Mouse (Mus musculus): ENCODE data around the gene Timp1. TPM values are rescaled to one million over a fixed set of nuclear protein-coding genes. Genes with fewer than 3 reads are reported as not detected.

Gene Timp1
- total and polyA plus RNA-seq, 2 experiments from 2014 or later = 2.6 to 3.0 TPM

DNA sequence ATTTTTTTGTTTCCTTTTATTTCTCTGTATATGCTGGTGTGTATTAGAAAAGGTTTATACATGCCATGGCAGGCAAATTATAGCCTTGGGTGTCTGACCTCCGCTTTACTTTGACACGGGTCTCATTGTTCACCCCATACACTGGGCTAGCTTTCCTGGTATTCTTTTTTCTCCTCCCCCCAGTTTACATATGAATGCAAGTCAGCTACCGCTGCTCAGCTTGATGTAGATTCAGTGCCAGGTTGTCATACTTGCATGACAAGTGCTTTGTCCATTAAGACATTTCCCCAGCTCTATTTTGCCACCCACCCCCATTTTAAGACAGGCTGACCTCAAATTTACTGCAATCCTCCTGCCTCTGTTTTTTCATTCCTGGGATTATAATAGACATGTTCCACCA is 5.3 kb downstream of the Timp1 start:
- DNase-seq (no peak), ATAC-seq (0 out of 2 replicates have a peak, but pooled peaks have one; percentile 16)
- Histone ChIP-seq H3K27ac (ENCODE audit: low read depth, low read length) (no peak overlapping the region), H3K36me3 (ENCODE audit: insufficient read depth) (no peaks in the 10 kb centered on the region), H3K9ac (no peak overlapping the region), H3K9me3 (ENCODE audit: low read length) (no peaks in the 10 kb centered on the region), H3K4me2 (ENCODE audit: low read depth) (no peak overlapping the region), H3K27me3 (ENCODE audit: insufficient read depth, low read length) (no peaks in the 10 kb centered on the region), H3K4me3 (ENCODE audit: low read depth, low read length) (no peak overlapping the region), H3K4me1 (ENCODE audit: insufficient read depth) (no peaks in the 10 kb centered on the region)
- WGBS = 25% methylated on average over 3 of the region's 3 CpGs
- no peak for TF ChIP-seq CTCF (IDR thresholded peaks at IDR 0.05; ENCODE audit: low read depth)

DNA sequence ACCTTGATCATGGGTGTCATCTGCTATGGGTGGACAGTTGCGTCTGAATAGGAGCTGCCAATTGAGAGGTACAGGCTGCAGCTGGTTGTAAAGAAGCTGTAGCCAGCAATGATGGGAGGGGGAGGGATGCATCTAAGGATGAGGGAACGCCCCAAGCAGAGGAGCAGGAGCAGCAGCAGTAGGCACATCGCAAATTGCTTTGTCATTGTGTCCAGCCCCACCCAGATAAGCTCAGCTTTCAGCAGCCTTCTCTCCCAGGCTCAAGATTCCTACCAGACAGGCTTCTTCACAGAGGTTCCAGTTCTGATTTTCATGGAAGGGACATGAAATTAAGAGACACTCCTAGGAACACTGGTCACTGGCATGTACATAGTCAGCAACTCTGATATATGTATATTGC is 40.1 kb downstream of the Timp1 start:
- WGBS = 42% methylated on average over 3 of the region's 3 CpGs
- ATAC-seq = no peak

DNA sequence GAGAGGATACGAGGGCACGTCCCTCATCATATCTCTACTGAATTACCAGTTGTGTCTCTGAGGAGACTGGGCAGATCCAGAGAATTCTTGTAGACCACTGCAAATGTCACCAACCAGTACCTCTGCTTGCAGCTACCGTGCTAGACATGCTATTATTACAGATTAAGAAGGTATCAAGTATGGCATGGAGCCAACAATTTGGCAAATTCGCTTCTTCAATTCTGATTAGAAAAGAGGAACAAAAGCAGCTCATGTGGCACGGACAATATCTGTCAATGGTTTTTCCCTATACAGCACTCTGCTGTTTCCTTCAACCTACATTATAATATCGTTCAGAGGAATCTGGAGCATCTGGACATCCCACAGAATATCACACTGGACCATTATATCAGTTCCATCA is 43.8 kb downstream of the Timp1 start:
- TF ChIP-seq CTCF (IDR thresholded peaks at IDR 0.05; ENCODE audit: low read depth) = no peak
- Histone ChIP-seq H3K4me2 (ENCODE audit: low read depth) (no peak overlapping the region), H3K9ac (no peak overlapping the region), H3K27ac (ENCODE audit: low read depth, low read length) (no peak overlapping the region), H3K4me1 (ENCODE audit: insufficient read depth) (no peaks in the 10 kb centered on the region), H3K9me3 (ENCODE audit: low read length) (no peaks in the 10 kb centered on the region), H3K36me3 (ENCODE audit: insufficient read depth) (no peaks in the 10 kb centered on the region), H3K4me3 (ENCODE audit: low read depth, low read length) (no peak overlapping the region), H3K27me3 (ENCODE audit: insufficient read depth, low read length) (no peaks in the 10 kb centered on the region)
- ATAC-seq (no peak), DNase-seq (no peak)
- WGBS = 82% methylated on average over 6 of the region's 6 CpGs

More for the DNA sequence above, 40.1 kb downstream of the Timp1 start:
- no peaks in the 10 kb centered on the region for H3K27me3 ChIP-seq (ENCODE audit: insufficient read depth, low read length)
- no peak for TF ChIP-seq CTCF (IDR thresholded peaks at IDR 0.05; ENCODE audit: low read depth)
- H3K27ac ChIP-seq (ENCODE audit: low read depth, low read length) = no peak overlapping the region
- H3K9me3 ChIP-seq (ENCODE audit: low read length) = no peaks in the 10 kb centered on the region
- H3K4me1 ChIP-seq (ENCODE audit: insufficient read depth) = no peaks in the 10 kb centered on the region
- no peak overlapping the region for H3K4me2 ChIP-seq (ENCODE audit: low read depth)
- no peak for DNase-seq
- no peak overlapping the region for H3K9ac ChIP-seq
- 0 out of 2 replicates have a peak, but pooled peaks cover 5% of the 10 kb centered on the region for H3K36me3 ChIP-seq (ENCODE audit: insufficient read depth)
- no peak overlapping the region for H3K4me3 ChIP-seq (ENCODE audit: low read depth, low read length)

DNA sequence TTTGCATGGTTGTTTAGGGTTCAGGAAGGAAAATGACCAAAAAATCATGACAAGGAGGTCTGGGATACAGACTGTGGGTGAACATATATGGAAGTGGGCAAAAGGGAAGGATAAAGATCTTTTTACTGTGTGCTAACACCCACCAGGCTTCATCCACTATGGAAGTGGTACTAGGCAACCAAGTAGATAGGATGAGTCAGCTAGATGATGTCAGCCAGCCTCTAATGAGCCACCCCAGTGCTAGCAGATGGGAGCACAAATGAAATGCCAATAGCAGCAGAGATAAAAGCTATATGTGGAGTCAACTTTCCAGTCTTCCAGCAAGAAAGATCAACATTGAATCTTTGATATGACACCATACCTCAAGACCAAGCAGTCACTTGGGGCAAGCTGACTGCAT is 45.1 kb downstream of the Timp1 start:
- no peak for TF ChIP-seq CTCF (IDR thresholded peaks at IDR 0.05; ENCODE audit: low read depth)
- Histone ChIP-seq H3K4me3 (ENCODE audit: low read depth, low read length) (no peak overlapping the region), H3K27ac (ENCODE audit: low read depth, low read length) (no peak overlapping the region), H3K4me1 (ENCODE audit: insufficient read depth) (no peaks in the 10 kb centered on the region), H3K9me3 (ENCODE audit: low read length) (no peaks in the 10 kb centered on the region), H3K27me3 (ENCODE audit: insufficient read depth, low read length) (no peaks in the 10 kb centered on the region), H3K36me3 (ENCODE audit: insufficient read depth) (no peaks in the 10 kb centered on the region), H3K4me2 (ENCODE audit: low read depth) (no peak overlapping the region), H3K9ac (no peak overlapping the region)
- ATAC-seq (no peak), DNase-seq (no peak)

DNA sequence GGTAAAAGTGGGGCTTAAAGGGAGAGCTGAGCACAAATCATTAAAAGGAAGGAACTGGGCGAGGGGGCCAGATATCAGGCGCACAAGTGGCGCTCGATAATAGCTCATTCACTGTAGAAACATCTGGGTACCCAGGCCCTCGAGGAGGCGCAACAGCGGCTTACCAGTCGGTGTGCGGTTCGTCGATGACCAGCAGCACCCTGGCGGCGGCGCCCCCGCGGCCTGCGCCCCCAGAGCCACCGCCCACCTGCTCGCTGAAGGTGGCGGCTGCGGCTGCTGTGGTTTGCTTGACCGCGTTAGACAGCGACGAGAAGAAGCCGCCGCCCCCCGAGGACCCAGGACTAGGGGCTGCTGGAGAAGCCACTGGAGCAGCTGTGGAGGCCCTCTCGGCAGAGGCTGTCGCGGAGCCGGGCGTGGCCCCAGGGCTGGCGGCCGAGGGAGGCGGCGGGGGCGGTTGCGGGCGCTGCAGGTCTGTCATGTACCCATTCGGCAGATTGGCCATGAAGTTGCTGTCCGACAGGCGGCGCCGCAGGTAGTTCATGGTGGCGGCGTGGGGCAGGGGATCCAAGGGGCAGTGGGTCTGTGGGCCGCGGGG is 50.4 kb downstream of the Timp1 start:
- Histone ChIP-seq H3K4me3 (ENCODE audit: low read depth, low read length) (peak overlapping the region; percentile 52), H3K27me3 (ENCODE audit: insufficient read depth, low read length) (no peaks in the 10 kb centered on the region), H3K9me3 (ENCODE audit: low read length) (no peaks in the 10 kb centered on the region), H3K9ac (peak overlapping the region; percentile 63), H3K27ac (ENCODE audit: low read depth, low read length) (peak overlapping the region; percentile 81), H3K4me2 (ENCODE audit: low read depth) (peak overlapping the region; percentile 54), H3K36me3 (ENCODE audit: insufficient read depth) (no peaks in the 10 kb centered on the region), H3K4me1 (ENCODE audit: insufficient read depth) (no peaks in the 10 kb centered on the region)
- DNase-seq (peak; percentile 10), ATAC-seq (peak; percentile 49)
- WGBS = 23% methylated on average over 44 of the region's 49 CpGs
- TF ChIP-seq CTCF (IDR thresholded peaks at IDR 0.05; ENCODE audit: low read depth) = peak; percentile 29; the same call in 1 of the 2 replicates

DNA sequence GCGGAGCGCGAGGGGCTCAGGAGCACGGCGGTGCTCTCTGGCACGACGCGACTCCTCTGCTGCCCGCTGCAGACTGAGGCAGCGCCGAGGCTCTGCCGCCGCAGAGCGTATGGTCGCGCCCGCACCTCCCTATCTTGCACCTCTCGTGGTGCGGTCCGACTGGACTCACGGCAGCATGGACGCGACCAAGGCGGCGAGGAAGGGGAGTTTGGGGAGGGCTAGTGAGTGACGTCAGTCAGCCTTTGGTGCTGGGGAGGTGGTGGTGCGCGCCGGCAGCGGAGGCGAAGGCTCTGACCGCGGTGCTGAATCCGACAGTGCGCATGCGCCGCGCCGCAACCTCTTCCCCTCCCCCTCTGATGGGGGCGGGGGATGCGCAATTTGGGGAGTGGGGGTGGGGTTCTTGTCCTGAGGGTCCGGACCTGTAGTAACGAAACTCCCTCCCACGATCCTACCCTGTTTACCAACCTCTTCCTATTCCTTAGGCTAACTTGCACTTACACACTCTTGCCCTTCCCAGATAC is 50.9 kb downstream of the Timp1 start, which contains the start of gene Syn1:
TSS of gene Syn1 (minus strand) at position 161 of the 521 bp plus-strand sequence.
- Histone ChIP-seq H3K9me3 (ENCODE audit: low read length) (no peaks in the 10 kb centered on the region), H3K27me3 (ENCODE audit: insufficient read depth, low read length) (no peaks in the 10 kb centered on the region), H3K27ac (ENCODE audit: low read depth, low read length) (peak within 1 kb of the TSS; percentile 81), H3K4me3 (ENCODE audit: low read depth, low read length) (peak within 1 kb of the TSS; percentile 52), H3K4me1 (ENCODE audit: insufficient read depth) (no peaks in the 10 kb centered on the region), H3K36me3 (ENCODE audit: insufficient read depth) (no peaks in the 10 kb centered on the region), H3K9ac (peak within 1 kb of the TSS; percentile 63), H3K4me2 (ENCODE audit: low read depth) (peak within 1 kb of the TSS; percentile 54)
- ATAC-seq (peak; percentile 96), DNase-seq (peak; percentile 94)
- 27% methylated on average over 43 of the region's 44 CpGs for WGBS
- TF ChIP-seq CTCF (IDR thresholded peaks at IDR 0.05; ENCODE audit: low read depth) = no peak

DNA sequence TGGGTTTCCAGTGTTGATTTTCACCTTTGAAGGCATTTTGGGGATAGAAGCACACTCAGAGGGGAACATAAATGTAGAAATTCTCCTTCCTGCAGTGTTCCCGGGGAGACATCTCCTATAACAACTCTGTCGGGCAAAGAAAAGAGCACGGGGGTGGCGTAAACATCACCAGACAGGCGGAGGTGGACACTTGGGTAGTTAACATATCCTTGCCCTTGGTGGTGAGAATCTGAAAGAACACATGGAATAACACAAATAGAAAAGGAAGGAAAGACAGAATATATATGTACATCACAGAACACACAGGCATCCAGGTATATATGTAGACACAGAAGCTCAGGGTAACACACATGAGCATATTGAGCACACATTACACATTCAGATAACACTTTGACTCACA is 51.4 kb downstream of the Timp1 start:
- Histone ChIP-seq H3K27ac (ENCODE audit: low read depth, low read length) (peak overlapping the region; percentile 75), H3K9ac (no peak overlapping the region), H3K4me2 (ENCODE audit: low read depth) (peak overlapping the region; percentile 54), H3K27me3 (ENCODE audit: insufficient read depth, low read length) (no peaks in the 10 kb centered on the region), H3K4me3 (ENCODE audit: low read depth, low read length) (peak overlapping the region; percentile 52), H3K36me3 (ENCODE audit: insufficient read depth) (no peaks in the 10 kb centered on the region), H3K4me1 (ENCODE audit: insufficient read depth) (no peaks in the 10 kb centered on the region), H3K9me3 (ENCODE audit: low read length) (no peaks in the 10 kb centered on the region)
- DNase-seq = no peak
- 51% methylated on average over 5 of the region's 5 CpGs for WGBS
- no peak; the same call in 1 of the 2 replicates for ATAC-seq
- no peak for TF ChIP-seq CTCF (IDR thresholded peaks at IDR 0.05; ENCODE audit: low read depth)

Data from forebrain, postnatal 0 days (tissue).